Mouse (Mus musculus) skeletal muscle tissue, adult 2 months (tissue): ENCODE data around the gene Crybb3.

Source experiments
- DNase-seq: peaks from one replicate; pipeline ENCODE4 v3.0.0-alpha.2; 2012; ENCODE audit warnings: low read depth, low spot score

The Crybb3 gene

DNA sequence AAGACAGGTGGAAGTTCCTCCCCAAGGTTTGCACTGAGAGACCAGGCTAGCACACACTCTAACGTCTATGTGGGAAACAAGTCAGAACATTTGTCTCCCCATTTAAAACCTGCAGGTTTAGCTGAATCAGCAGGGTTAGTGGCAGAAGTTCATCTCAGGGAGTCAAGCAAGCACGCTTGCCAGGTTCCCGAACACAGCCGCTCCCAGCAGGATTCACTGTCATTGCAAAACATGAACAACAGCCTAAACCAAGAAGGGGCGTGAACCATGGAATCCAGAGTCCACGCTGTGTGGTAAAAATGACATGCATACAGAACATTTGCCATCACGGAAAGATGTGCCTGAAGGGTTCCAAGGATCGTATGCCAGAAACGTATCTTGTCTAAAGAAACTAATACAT, 23.7 kb upstream of the Crybb3 start:
- no peak for DNase-seq

DNA sequence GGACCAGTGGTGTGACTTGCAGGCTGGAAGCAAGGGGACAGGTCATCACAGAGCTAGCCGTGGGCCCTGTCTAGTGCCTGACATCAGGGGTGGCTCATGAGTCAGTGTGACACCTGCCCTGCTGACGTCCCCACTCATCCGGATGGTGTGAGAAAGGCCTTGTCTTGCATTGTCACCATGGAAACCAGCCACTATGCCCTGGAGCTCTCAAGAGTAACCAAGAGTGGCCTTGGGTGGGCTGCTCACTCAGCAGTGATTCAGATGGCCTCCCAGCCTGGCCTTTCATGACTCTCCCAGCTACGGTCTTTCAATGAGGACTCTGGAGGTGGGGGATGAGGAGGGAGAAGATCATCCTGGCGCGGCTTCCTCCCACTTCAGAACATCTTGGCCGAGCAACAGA, 21.1 kb upstream of the Crybb3 start:
- DNase-seq = no peak

DNA sequence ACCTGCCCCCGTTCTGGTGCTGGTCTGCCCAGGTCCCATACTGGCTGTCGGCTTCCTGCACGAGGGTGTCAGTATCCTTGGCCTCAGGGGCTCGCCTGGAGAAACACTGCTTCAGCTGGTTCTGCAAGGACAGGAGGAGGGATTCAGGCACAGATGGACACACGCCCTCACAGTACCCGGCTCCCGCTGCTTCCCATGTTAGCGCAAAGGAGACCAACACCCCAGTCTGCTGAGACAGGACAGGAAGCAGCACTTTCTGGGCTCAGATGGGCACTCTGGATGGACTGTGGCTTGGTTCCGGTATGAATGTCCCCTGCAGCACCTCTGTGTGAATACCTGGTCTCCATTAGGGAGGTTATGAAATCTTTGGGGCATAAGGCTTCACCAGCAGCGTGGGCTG, 20.1 kb upstream of the Crybb3 start:
- no peak for DNase-seq

DNA sequence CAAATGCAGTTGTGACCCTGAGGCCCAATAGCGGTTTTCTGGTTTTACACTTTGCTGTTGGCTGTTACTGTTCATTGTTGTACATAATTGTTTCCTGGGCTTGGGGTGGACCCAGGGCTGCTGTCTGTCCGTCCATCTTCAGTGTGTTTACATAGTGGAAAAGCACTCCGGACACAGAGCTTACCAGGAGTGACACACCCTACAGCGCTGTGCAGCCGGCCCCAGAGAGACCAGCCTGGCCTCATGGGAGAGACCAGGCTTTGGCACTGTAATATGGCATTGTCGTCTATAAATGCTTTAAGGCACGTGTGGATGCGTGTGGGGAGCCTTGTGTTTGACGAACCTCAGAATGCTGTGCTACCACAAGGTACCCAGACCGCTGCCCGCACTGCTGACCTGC, 19.0 kb upstream of the Crybb3 start:
- no peak for DNase-seq

DNA sequence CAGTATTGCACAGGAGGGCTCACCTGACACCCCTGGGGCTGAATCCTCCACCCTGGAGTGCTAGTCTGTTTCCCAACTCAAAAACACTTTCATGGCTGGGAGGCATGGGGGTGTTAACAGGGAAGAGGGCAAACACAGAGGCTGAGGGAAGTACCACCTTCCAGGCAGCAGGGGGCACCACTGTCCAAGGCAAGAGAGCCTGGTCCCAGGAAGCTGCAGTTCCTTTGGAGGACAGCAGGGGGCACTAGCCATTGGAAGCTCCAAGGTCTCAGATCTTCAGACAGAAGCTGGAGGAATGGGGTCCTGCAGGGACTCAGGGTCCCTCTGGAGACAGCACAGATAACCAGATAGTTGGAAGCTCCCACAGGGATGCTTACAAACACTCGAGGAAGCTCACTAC, 18.2 kb upstream of the Crybb3 start:
- DNase-seq = peak; percentile 85

DNA sequence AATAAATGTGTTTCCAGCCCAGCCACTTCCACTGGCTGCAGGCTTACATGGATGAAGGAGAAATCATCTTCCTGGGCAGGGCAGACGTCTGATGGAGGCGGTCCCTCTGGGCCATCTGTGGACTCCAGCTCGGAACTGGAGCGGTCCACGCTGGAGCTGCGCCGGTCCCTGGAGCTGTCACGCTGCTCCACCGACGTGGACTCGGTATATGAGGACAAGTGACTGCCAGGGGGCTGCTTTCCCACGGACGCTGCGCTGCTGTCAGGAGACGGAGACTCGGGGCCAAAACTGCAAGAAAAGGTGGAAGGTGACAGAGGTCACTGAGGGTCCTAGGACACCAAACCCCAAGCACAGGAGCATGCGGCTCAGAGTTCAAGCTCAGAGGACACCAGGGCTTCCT, 16.2 kb upstream of the Crybb3 start:
- no peak for DNase-seq

DNA sequence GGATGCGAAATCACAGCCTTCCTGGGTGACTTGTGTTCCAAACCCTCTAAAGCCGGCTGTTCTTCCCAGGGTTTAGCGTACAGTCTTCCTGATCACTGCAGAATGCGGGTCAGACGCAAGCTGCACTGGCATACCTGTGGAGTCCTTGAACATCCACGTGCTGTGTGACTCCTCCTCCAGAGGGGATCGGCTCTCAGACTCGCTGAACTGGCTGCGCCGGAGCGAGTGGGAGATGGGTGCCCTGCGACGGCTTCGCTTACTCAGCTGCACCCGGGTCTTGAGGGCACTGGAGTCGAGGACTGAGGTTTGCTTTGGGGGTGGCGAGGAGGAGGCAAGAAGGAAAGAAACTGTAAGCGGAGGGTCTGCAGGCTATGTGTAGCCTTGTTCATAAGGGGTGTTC, 14.1 kb upstream of the Crybb3 start:
- DNase-seq = no peak

DNA sequence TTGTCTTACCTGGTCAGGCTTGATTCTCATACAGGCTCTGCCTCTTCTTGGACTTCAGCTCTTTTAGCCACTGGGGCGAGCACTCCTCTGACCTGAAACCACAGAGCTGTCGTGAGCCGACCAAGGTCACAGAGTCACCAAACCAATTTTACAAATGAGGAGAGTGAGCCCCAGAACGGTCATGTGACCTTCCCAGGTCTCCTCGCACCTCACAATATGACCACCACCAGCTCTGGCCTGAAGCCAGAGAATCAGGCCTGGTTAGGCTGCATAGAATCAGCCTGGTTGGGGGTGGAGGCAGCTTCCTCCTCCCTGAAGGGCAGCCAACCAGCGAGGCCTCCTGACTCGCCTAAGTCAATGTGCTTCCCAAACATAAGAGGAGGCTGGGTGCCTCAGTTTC, 11.0 kb upstream of the Crybb3 start:
- no peak for DNase-seq

DNA sequence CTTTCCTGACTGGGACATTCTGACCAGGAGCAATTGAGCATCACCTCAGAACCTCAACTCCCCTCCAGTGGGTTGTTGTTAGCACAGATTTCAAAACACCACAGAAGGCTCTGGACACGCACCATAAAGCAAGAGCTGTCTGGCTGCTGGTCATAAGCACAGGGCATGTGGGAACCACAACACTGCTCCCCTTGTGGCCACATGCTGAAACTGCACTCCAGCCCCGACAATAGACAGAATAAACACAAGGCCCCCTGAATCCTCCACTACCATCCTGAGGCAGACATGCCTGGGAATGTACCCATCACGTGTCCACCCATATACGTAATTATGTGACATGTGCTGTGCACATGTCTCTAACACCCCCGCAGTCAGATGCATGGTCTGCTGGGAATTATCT, 9.8 kb upstream of the Crybb3 start:
- DNase-seq = no peak

DNA sequence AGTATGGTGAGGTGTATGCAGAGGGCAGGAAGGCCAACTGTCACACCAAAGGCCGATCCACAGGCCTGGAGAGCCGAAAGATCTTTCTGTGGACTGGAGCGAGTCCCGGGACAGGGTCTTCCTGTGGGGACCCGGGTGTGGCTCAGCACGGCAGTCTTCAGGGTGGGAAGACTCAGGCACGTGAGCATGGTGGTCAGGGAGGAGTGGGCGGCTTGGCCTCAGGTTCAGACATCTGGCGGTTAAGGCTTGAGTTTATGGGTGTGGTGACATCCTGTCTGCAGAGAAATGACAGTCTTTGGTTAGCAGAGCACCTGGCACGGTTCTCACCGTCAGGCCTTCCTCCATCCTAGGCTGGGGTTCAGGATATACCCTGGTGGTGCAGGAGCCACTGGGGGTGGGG, 9.4 kb upstream of the Crybb3 start:
- DNase-seq = no peak

DNA sequence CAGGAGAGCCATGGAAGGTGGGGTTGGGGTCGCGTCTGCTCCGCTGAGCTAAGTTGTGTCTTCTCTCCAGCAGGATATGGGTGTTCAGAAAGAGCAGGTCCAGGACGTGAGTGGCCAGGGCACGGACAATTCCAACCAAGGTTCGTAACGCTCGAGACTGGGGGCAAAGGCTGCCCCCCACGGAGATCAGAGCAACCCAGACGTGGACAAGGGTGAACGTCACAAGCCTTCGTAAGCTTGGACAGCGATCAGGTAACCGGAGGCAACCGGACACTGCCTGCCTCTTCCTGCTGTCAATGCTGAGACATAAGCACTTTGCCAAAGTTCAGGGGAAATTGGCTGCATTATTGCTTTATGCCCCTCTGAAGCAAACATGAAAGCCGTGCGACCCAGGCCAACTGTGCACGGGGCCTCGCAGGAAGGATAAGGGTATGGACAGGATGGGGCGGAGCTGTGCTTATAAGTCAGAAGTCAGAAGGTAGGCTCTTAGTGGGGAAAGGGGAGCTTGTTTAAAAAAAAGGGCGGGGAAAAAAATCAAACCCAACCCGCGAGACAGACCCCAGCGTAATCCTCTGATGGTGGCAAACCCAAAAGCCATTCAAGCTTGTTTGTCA, 8.8 kb upstream of the Crybb3 start:
- no peak for DNase-seq

DNA sequence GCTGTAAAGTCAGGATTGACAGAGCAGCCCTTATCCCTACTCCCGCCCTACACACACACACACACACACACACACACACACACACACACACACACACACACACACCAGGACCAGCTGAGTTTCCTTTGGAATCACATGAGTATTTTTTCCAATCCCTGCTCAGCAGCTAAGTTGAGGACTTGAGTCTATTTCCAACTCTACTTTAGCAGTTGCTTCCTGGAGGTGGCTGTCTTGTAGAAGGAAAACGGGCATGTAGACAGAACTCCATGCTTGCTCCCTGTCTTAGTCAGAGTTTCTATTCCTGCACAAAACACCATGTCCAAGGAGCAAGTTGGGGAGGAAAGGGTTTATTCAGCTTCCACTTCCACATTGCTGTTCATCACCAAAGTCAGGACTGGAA, 6.1 kb upstream of the Crybb3 start:
- DNase-seq = no peak

DNA sequence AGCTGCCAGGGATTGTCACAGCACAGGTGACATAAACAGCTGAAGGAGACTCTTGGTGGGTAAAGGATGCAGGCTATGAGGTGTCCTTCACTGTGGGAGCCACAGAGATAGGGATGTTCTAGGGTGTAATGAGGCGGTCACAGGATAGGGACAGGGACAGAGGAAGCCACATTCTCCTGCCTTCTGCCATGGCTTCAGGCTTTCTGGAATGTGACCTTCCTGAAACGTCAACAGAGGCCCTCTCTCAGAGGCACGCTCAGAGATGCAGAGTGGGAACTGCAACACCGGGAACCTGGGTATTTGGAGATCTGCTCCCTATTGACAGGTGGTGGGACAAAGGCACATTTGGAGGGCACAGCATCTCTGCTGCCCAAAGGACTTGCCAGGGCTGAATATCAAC, 5.6 kb upstream of the Crybb3 start:
- DNase-seq = no peak

DNA sequence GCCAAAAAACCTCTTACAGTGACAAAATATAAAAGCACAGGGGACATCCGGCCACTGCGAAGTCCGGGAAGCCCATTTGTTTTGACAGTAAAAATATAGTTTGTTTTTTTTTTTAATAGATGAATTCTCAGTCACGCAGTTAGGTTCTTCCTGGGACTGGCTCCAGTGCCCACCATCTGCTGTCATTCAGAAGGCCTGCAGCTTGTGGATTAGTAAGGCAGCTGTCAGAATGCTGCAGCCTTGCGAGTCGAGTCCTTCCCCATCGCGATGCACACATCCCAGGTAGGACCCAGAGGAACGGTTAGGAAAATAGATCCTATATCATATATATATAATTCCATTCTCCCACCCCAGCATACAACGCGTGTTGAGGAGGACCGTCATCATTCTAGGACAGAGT, 5.1 kb upstream of the Crybb3 start:
- no peak for DNase-seq

DNA sequence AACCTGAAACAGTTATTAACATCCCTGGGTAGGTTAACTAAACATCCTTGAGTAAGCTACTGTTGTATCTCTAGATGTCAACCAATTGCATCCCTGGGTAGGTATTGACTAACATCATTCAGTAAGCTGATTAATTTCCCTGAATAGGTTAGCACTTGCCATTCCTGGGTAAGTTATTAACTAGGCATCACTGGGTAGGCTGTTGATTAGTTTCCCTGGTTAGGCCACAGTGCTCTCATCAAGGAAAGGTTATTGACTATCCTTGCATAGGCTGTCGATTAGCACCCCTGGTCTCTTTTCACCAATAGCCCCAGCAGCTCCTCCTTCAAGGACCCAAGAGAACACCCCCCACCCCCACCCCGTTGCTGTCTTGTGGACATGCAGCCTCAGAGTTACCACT, 4.5 kb upstream of the Crybb3 start:
- DNase-seq = no peak

DNA sequence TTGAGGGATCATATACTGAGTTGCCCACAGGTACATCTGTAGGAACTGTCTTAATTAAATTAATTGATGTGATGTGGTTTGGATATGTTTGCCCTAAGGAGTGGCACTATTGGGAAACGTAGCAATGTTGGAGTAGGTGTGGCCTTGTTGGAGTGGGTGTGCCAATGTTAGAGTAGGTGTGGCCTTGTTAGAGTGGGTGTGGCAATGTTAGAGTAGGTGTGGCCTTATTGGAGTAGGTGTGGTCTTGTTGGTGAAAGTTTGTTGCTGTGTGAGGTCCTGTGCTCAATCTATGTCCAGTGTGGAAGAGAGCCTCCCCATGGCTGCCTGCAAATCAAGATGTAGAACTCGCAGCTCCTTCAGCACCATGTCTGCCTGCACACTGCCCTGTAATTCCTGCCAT, 2.9 kb upstream of the Crybb3 start:
- DNase-seq = no peak

DNA sequence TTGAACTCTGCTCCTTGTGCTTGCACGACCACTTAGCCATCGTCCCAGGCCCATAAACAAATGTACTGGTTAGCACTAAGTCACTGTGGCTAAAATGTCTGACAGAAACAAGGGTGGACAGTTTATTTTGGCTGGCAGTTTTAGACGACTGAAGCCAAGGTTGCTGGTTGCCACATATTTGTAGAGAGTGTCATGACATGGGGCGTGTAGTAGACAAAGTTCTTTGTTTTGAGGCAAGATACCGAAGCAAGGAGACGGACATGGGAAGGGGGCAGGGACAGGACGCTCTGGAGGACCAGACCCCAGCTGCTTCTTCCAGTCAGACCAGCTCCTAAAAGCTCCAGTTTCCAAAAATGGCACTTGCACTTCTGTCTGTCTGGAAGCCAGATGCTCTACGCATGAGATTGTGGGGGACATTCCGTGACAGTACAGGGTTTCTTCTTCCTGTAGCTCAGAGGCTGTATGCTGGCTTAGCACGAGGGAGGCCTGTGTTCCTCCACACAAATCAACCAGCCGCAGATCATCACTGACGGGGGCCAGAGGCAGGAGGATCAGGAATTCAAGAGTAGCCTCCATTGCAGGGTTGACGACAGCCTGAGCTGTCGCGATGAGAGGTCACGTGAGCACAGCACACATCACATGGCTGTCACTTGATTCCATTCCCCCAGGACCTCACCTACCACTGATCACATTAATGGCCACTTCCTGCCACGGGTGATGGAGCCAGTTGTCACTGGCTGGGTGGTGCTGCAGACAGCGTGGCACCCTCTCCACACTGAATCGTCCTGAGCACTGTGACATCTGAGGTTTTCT, 1.2 kb upstream of the Crybb3 start:
- no peak for DNase-seq

DNA sequence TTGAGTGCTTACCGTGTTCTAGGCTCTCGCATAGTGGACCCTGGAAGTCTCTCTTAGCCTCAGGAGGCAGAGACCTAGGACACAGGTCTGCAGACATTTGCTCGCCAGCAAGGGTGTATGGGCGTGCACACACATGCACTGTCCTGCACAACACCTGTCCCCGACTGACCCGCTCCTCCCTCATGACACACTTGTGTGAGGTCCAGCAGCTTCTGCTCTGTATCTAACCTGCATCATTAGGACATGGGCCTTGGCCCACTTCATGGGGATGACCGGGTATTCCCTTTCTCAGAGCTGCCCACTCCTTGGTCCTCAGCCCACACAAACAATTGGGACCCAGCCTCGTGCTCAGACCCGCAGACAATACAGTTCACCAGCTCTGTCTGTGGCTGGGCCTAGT, 364 bp downstream of the Crybb3 start:
- no peak for DNase-seq

DNA sequence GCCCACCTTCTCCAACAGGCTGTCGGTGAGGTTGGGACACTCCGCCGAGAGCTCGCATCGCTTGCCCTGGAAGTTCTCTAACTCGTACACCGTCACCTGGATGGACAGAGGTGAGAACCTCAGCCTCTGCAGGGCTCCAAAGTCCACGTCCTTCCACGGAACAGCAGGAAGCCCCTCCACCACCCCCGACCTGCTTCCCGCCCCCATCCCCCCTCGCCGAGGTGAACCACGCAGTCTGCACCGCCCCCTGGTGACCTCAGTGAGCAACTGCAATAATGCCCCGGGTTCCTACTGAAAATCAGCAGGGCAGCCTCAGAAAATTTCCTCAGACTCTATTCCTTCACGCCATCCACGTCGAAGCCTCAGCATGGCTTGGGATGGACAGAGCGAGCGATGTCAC, 1.6 kb downstream of the Crybb3 start:
- no peak for DNase-seq

DNA sequence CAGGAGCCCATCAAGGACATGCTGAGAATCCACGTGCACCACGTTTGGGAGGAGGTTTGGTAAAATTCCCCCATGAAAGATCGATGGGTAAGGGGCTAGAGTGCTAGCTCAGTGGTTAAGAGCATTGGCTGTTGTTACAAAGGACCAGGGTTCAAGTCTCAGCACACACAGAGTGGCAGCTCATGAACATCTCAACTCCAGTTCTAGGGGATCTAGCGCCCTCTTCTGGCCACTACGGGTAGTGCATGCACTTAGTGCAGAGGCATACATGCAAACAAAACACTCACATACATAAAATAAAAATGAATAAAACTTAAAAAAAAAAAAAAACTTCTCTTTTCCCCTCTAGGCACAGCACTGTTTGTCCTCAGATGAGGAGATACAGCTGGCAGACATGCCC, 2.7 kb downstream of the Crybb3 start:
- DNase-seq = no peak

DNA sequence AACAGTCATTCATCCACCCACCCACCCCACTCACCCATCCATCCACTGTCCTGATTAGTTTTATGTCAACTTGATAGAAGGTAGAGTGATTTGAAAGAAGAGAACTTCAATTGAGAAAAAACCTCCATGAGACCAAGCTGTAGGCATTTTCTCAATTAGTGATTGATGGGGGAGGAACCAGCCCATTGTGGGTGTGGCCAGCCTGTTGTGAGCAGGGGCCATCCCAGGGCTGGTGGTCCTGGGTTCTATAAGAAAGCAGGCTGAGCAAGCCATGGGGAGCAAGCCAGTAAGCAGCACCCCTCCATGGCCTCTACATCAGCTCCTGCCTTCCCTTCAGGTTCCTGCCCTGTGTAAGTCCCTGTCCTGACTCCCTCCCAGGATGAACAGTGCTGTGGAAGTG, 11.4 kb downstream of the Crybb3 start, which contains the start of gene Crybb2:
Gene Crybb2 (minus strand): TSS at position 101 of the 400 bp plus-strand sequence.
- DNase-seq = no peak

DNA sequence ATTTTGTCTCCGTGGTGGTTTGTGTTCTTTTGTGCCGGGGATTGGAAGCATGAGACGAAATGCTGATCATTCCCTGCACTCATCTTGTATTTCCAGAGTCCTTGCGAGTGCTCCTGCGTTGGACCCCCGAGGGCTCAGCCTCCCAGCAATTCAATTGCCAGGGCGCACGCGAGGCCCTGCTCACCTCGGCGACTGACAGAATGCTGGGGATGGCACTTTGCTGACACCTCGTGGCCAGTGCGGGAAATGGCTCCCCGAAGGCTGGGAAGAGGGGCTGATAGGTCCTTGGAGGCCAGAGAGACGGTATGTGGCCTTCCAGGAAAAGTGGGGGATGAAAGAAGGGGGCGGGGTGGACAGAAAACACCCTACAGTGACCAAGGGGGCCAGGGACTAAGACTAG, 27.1 kb downstream of the Crybb3 start:
- DNase-seq = peak; percentile 60

DNA sequence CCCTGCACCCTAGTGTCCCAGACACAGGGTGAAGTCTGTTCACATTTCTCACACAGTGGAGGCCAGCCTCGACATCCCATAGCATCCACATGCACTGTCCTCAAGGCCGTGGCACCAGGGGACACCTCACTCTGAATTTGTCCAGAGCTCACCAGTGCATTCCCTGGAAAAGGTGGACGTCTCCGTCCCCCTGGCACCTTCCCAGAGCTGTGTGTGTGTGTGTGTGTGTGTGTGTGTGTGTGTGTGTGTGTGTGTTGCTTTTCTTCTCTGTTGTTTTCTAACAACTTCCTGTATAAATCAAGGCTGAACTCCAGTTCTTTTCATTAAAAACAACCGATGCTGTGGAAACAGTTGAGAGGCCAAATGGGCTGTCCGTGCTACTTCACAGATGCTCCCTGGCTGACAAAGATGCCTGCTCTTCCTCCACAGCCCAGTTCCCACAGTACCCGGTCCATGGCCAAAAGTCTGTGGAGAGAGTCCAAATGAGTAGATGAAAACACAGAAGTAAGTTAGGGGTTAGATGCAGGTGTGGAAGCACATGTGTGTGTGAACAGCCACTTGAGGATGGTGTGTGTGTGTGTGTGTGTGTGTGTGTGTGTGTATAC, 30.7 kb downstream of the Crybb3 start:
- DNase-seq = no peak
